Mouse (Mus musculus): ENCODE measurements around the gene Nptn.
"Not testable (repeated sequence)": the region's sequence is repeated elsewhere in the genome, so short reads cannot be mapped to it uniquely, and the experiment has no call there.

The Nptn gene

GRCm38 (mm10) chr9:58565945-58566344 is 16.1 kb upstream of the Nptn start:
- DNase-seq = not testable (repeated sequence)

- peak in 1 of 2 experiments; percentile 30 for DNase-seq
Observed at GRCm38 (mm10) chr9:58567682-58568081, 14.4 kb upstream of the Nptn start.

DNA sequence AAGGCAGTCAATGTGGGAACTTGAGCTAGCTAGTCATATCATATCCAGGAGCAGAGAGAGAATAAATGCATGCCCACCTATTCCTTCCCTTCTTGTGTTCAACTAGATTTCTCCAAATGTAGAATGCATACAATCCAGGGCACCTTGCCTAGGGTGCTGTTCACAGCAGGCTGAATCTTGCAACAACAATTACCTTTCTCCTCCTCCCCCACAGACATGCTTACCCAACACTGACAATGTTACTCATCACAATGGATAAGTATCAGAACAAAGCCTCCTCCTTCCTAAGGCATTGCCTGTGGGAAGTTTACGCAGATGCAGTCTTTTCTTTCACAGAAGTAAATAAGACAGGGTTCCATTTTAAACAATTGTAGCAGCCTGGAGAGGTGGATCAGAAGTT is 11.0 kb upstream of the Nptn start:
- no peak for DNase-seq

- DNase-seq = peak; percentile 90 to 92
Observed at GRCm38 (mm10) chr9:58578669-58579068, 3.4 kb upstream of the Nptn start.

DNA sequence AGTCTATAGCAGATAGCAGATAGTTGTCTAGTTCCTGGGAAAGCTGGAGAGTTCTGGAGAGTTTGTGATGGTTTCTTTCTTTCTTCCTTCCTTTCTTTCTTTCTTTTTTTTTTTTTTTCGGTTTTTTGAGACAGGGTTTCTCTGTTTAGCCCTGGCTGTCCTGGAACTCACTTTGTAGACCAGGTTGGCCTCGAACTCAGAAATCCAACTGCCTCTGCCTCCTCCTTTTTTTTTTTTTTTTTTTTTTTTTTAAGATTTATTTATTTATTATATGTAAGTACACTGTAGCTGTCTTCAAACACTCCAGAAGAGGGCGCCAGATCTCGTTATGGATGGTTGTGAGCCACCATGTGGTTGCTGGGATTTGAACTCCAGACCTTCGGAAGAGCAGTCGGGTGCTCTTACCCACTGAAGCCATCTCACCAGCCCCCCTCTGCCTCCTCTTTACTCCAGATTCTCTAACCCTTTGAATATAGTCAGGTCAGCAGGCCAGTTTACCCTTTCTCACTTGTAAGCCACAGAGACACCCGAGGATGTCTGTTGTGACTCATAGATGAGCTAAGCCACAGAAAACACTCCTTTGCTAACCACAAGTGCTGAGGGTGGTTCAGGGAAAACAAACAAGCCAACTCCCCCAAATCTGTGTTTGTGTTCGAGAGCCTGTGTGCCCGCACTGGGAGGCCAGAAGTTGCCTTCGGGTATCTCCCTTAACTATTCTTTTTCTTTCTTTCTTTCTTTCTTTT is 1.4 kb upstream of the Nptn start:
- DNase-seq = peak in 1 of 2 experiments; percentile 18

DNA sequence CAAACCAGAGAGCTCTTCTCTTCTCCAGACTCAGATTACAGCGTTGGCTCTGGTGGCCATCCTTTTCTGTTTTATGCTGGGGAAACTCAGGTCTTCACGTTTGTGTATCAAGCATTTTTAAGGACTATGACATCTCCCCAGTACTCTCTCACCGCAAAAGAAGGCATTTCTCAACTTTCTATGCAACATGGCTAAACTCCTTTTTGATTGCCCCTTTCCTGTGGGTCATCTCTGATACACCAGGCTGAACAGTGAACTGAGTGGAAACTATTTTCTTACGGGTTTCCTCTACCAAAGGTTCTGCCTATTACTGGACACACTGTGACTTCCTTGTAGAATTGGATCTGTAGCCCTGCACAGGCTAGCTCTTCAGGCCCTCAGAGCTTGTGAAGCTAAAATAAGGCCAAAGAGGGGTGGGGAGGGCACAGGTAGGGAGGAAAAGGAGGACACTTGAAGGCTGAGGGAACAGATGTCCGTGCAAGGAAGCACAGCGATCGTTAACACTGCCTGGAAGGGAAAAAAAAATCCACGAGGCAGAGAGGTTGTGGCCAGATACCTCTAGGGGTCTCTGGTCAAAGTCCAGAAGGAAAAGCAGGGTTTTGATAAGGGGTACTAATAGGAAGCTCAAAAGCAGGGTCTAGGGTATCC is 633 bp upstream of the Nptn start:
- DNase-seq = no peak

- no peak for DNase-seq
Observed at GRCm38 (mm10) chr9:58582581-58583266, 684 bp downstream of the Nptn start.

GRCm38 (mm10) chr9:58583267-58583641 is 1.2 kb downstream of the Nptn start:
- DNase-seq = peak; percentile 26 to 48

GRCm38 (mm10) chr9:58584323-58584722 is 2.3 kb downstream of the Nptn start:
- DNase-seq = no peak

DNA sequence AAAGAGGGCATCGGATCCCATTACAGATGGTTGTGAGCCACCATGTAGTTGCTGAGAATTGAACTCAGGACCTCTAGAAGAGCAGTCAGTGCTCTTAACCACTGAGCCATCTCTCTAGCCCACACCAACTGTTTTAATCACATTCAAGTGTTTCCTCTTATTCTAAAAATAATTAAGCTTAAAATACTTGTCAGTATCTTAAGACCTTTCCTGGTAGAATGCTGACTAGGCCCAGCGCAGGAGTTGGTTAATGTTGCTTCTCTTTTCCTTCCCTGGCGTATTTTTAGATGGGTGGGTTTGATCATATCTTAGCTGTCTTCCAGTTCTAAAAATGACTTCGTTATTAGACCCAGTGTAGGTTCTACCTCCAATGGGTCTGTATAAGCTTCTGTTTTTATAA is 6.6 kb downstream of the Nptn start:
- DNase-seq = no peak

DNA sequence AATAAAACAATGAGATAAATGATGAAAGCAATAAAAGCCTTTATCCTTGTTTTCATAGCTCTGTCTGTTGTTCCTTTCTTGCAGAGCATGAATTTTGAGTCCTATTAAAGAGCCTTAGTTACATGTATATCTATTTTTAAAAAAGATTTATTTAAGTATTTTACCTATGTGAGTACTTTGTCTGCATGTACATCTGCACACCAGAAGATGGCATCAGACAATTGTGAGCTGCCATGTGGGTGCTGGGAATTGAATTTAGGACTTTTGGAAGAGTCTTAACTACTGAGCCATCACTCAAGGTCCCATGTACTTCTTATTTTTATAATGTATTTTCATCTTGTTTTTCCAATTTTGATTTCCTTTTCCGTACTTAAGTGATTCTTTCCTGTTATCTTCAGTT is 13.3 kb downstream of the Nptn start:
- DNase-seq = no peak

- peak in 1 of 2 experiments; percentile 5 for DNase-seq
Observed at GRCm38 (mm10) chr9:58613790-58614189, 31.8 kb downstream of the Nptn start.

GRCm38 (mm10) chr9:58615064-58615938 is 33.3 kb downstream of the Nptn start:
- DNase-seq = no peak

DNA sequence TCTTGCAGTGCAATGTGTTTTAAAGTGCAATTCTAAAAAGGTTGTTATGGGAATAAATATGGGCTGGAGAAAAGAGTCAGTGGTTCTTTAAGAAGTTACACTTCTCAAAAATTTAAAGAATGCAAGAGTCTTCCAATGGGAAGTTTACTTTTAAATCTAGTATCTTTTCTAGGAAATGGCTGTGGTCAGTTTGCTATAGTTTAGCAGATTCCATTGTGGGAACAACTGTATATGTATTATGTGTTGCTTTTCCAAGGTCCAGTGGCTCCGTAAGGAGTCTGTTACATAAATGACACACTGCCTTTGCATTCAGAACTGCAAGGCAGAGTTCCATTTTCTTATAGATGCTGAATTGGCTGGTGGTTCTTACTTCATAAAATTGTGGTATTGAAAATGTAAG is 41.0 kb downstream of the Nptn start:
- DNase-seq = no peak

DNA sequence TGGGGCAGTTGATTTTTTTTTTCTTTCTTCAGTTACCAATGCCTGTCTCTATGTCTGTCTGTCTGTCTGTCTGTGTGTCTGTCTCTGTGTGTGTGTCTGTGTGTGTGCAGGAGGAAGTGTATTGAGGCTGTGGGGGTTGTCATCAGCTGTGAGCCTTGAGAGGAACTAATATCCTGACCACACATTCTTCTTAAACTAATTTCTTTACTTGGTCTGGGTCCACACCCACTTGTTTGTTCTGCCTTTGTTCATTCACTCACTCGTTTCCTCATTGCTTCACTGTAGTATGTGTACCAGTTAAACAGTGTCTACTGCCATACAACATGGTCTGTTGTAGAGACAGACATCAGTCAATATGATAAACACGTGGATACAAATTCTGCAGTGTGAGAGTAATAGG is 45.2 kb downstream of the Nptn start:
- no peak for DNase-seq

GRCm38 (mm10) chr9:58630441-58630840 is 48.4 kb downstream of the Nptn start:
- DNase-seq = no peak

GRCm38 (mm10) chr9:58648406-58649264 is 66.6 kb downstream of the Nptn start:
- no peak for DNase-seq

GRCm38 (mm10) chr9:58649265-58649626 is 67.2 kb downstream of the Nptn start:
- DNase-seq = no peak

GRCm38 (mm10) chr9:58651993-58652392 is 70.0 kb downstream of the Nptn start:
- no peak for DNase-seq

GRCm38 (mm10) chr9:58654494-58654893 is 72.5 kb downstream of the Nptn start:
- DNase-seq = no peak

- peak; percentile 55 to 64 for DNase-seq
Observed at GRCm38 (mm10) chr9:58656396-58656795, 74.4 kb downstream of the Nptn start.

DNA sequence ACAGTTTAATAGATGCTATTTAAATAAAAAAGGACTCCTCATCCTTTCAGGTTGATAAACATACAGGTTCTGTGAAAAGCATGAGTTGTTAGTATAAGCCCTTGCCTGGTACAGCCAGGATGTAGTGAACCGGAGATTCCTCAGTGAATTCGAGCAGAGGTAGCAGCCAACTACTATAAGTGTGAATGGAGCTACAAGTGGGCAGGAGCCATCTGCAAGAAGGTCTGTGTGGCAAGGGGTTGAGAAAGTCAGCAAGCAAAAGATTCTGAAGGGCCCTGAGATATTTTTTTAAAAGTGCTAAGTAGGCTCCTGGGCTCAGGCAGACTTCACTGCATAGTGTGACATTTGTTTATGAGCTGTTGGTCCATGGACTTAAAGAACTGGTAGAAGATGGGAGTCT is 74.8 kb downstream of the Nptn start:
- DNase-seq = no peak

Data from kidney, postnatal 4 days (tissue).